8 mouse cellular contexts compared by ENCODE assay signal in genomic region chr2:38643625-38644427, GRCm38 (mm10). TPM values are rescaled to one million over a fixed set of nuclear protein-coding genes. Genes with fewer than 3 reads are reported as not detected.
DNase-seq lines count a peak whose midpoint lies in the region; ATAC-seq lines count a peak whose summit lies in the region.

Psmb7 (minus strand) TSS chr2:38644087.

- H3K9ac ChIP-seq in forebrain, embryonic 14.5 days (ENCODE audit: low read length) = peak within 1 kb of the TSS; percentile 88
- peak within 1 kb of the TSS; percentile 82 for H3K9ac ChIP-seq in neural tube, embryonic 15.5 days (replicated peaks)

- peak within 1 kb of the TSS; percentile 54; the same call in 1 of the 2 replicates for H3K27ac ChIP-seq in forebrain, embryonic 14.5 days (ENCODE audit: low read depth, low read length)
- peak within 1 kb of the TSS; percentile 82 for H3K27ac ChIP-seq in neural tube, embryonic 15.5 days (replicated peaks)

- H3K4me2 ChIP-seq in forebrain, embryonic 14.5 days (ENCODE audit: low read length) = peak within 1 kb of the TSS; percentile 97
- peak within 1 kb of the TSS; percentile 93 for H3K4me2 ChIP-seq in neural tube, embryonic 15.5 days

- DNase-seq in ES-CJ7 (ENCODE audit: low read depth, low spot score) = peak; percentile 96
- peak; percentile 82 for DNase-seq in cerebellum, adult 11 months
- DNase-seq in forebrain, embryonic 14.5 days (ENCODE audit: low spot score) = peak; percentile 97
- peak; percentile 86 to 90 for DNase-seq in heart, postnatal 14 days
- DNase-seq in layer of hippocampus, adult 11-12 months (ENCODE audit: low spot score) = peak; percentile 90
- DNase-seq in lung, adult 18-20 months = peak; percentile 90 to 92
- DNase-seq in testis, postnatal 14 days (ENCODE audit: low spot score) = peak; percentile 91

- peaks cover 31% of the 10 kb centered on the region for H3K36me3 ChIP-seq in forebrain, embryonic 14.5 days (ENCODE audit: control insufficient read depth, insufficient read depth, low read length)
- H3K36me3 ChIP-seq in neural tube, embryonic 15.5 days = peaks cover 29% of the 10 kb centered on the region

- 2% methylated on average over 52 of the region's 52 CpGs for WGBS in forebrain, embryonic 14.5 days
- 2% methylated on average over 52 of the region's 52 CpGs for WGBS in neural tube, embryonic 15.5 days

- no peaks in the 10 kb centered on the region for H3K27me3 ChIP-seq in forebrain, embryonic 14.5 days (replicated peaks; ENCODE audit: control insufficient read depth, insufficient read depth, low read length)
- no peaks in the 10 kb centered on the region for H3K27me3 ChIP-seq in neural tube, embryonic 15.5 days (replicated peaks)

- H3K4me1 ChIP-seq in forebrain, embryonic 14.5 days (ENCODE audit: control insufficient read depth, insufficient read depth, low read length) = peaks cover 15% of the 10 kb centered on the region
- peaks cover 26% of the 10 kb centered on the region for H3K4me1 ChIP-seq in neural tube, embryonic 15.5 days

- intact Hi-C loops in heart, postnatal 14 days (cut with DNase I) = no loop called here

- no peaks in the 10 kb centered on the region for H3K9me3 ChIP-seq in forebrain, embryonic 14.5 days (replicated peaks; ENCODE audit: control insufficient read depth, low read length)
- H3K9me3 ChIP-seq in neural tube, embryonic 15.5 days (replicated peaks) = no peaks in the 10 kb centered on the region

- ATAC-seq in forebrain, embryonic 14.5 days = peak; percentile 83
- ATAC-seq in neural tube, embryonic 15.5 days (ENCODE audit: low FRiP score) = peak; percentile 90

- H3K4me3 ChIP-seq in forebrain, embryonic 14.5 days (ENCODE audit: low read depth, low read length) = peak within 1 kb of the TSS; percentile 92
- peak within 1 kb of the TSS; percentile 91 for H3K4me3 ChIP-seq in neural tube, embryonic 15.5 days (replicated peaks)

RNA-seq across cellular contexts. Expression of gene Psmb7, which starts in this region (rescaled TPM):
- 328 and 382 TPM in 2 replicates for polyA plus RNA-seq in forebrain, embryonic 14.5 days (2014; fragmentation: Nextera tagmentation; extraction: Ambion mirVana)
- total RNA-seq in heart, postnatal 14 days (2021) = 100 to 1,000 TPM; 242 to 254 TPM
- polyA plus RNA-seq in neural tube, embryonic 15.5 days (2015; fragmentation: Nextera tagmentation; extraction: Ambion mirVana) = 283 and 284 TPM in 2 replicates

Comparison
In these comparisons a context has a peak if more than half of its experiments do, and no peak if none do; other contexts are left out.
1. Peak in every context shown above with its lines: DNase-seq, ATAC-seq, H3K4me3 ChIP-seq and H3K27ac ChIP-seq.